Mouse (Mus musculus) liver, embryonic 13.5 days (tissue): Measurements from ENCODE around the gene Apcs. TPM values are rescaled to one million over a fixed set of nuclear protein-coding genes. Genes with fewer than 3 reads are reported as not detected.
A peak's percentile ranks its signal among the peaks of the same experiment; 100 is the strongest.

ENCODE experiments used
- ATAC-seq: fragments of 200-750 bp; cut with Nextera tagmentation; 2 replicates; pipeline ENCODE4 v1.8.0; 2017; ENCODE audit warnings: low read depth, mild to moderate bottlenecking, moderate number of reproducible peaks, moderate library complexity
- DNase-seq: peaks from one replicate; pipeline ENCODE4 v3.0.0; 2022
- H3K27ac ChIP-seq: fragments of 300-500 bp; sonication (generic); 2 replicates; pipeline ENCODE4 v1.5.1; 2015; ENCODE audit warnings: moderate library complexity, mild to moderate bottlenecking, inconsistent platforms
- H3K27me3 ChIP-seq: fragments of 300-500 bp; sonication (generic); 2 replicates; pipeline ENCODE4 v1.6.1; 2015; ENCODE audit warnings: mild to moderate bottlenecking, inconsistent platforms
- H3K36me3 ChIP-seq: fragments of 300-500 bp; sonication (generic); 2 replicates; pipeline ENCODE4 v1.6.1; 2015; ENCODE audit warnings: mild to moderate bottlenecking, inconsistent platforms
- H3K4me1 ChIP-seq: fragments of 300-500 bp; sonication (generic); replicated peaks from 2 replicates; pipeline ENCODE4 v1.6.1; 2015; ENCODE audit warnings: inconsistent platforms
- H3K4me2 ChIP-seq: fragments of 300-500 bp; sonication (generic); 2 replicates; pipeline ENCODE4 v1.6.1; 2015; ENCODE audit warnings: inconsistent platforms, mild to moderate bottlenecking, moderate library complexity
- H3K4me3 ChIP-seq: fragments of 300-500 bp; sonication (generic); replicated peaks from 2 replicates; pipeline ENCODE4 v1.5.1; 2015; ENCODE audit warnings: mild to moderate bottlenecking, inconsistent platforms
- H3K9ac ChIP-seq: fragments of 300-500 bp; sonication (generic); 2 replicates; pipeline ENCODE4 v1.6.1; 2015; ENCODE audit warnings: mild to moderate bottlenecking, inconsistent platforms
- H3K9me3 ChIP-seq: fragments of 300-500 bp; sonication (generic); replicated peaks from 2 replicates; pipeline ENCODE4 v1.6.1; 2016; ENCODE audit warnings: inconsistent platforms
- WGBS: fragments of 180-500 bp; shearing (Covaris S2); methylation state at CpG from one replicate; pipeline ENCODE4 v1.1.7; 2015; ENCODE audit not compliant: insufficient replicate concordance; 5-methylcytosine and 5-hydroxymethylcytosine counted together
- polyA plus RNA-seq: library from polyadenylated mRNA; unstranded; fragments of >200 nt; fragmentation: Nextera tagmentation; extraction: Ambion mirVana; gene quantifications from 2 replicates; pipeline ENCODE4 v1.2.1, GENCODE M21; 2015

Gene Apcs
- 16.0 and 17.6 TPM in 2 replicates for polyA plus RNA-seq

DNA sequence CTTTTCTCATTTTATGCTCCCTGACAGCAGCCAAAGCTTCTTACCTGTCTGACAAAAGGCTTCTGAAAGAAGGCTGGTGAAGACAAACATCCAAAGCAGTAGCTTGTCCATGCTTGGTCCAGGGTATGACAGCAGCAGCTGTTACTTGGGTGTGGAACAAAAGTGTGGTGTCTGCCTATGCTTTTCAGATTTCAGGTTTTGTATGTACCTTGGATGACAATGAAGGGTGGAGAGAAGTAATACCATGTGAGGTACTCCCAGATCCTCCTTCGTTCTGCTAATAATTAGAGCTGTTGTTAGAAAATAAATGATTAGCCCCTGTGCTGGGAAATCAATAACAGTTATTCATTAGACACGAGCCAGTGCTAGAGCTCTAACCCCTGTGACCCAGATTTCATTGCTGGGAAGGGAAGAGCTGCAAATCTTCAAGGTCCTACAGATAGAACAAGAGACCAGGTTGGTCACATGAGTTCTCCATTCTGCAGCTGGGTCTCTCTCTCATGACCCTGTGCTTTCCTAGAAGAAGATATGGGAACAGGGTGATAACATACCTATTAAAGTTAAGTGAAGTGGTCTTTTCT lies at the start of gene Apcs:
Gene Apcs (minus strand): TSS at position 265 of the 581 bp plus-strand sequence.
- DNase-seq (no peak), ATAC-seq (peak; percentile 57; the same call in 1 of the 2 replicates)
- WGBS: 29% methylated on average over 2 of the region's 2 CpGs
- H3K4me2 ChIP-seq: no peak within 1 kb of the TSS
- H3K4me1 ChIP-seq: no peaks in the 10 kb centered on the region
- H3K36me3 ChIP-seq: no peaks in the 10 kb centered on the region
- no peak within 1 kb of the TSS for H3K4me3 ChIP-seq
- no peak within 1 kb of the TSS for H3K9ac ChIP-seq
- no peak within 1 kb of the TSS for H3K27ac ChIP-seq
- no peaks in the 10 kb centered on the region for H3K27me3 ChIP-seq
- H3K9me3 ChIP-seq: no peaks in the 10 kb centered on the region

DNA sequence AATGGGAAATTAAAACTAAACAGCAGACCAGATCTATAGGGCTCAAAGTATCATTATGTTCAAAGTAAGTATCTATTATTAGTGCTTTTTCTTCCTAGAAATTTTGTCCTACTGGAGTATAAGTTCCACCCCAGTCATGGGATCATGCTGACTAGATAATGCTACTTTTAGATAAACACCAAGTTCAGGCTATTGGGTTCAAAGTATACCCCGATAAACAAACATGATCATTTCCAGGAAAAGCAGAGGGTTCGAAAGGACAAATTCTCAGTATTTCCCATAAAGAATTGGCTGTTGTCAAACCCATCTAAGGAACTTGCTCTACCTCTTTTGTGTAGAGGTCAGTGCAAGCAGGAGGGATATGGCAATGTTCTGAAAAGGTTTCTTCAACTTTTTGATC lies 37.4 kb upstream of the Apcs start:
- no peaks in the 10 kb centered on the region for H3K36me3 ChIP-seq
- WGBS: 56% methylated on average over 2 of the region's 2 CpGs
- H3K9me3 ChIP-seq: no peaks in the 10 kb centered on the region
- H3K4me2 ChIP-seq: no peak overlapping the region
- no peaks in the 10 kb centered on the region for H3K27me3 ChIP-seq
- no peak overlapping the region for H3K27ac ChIP-seq
- no peak for DNase-seq
- H3K4me3 ChIP-seq: no peak overlapping the region
- H3K9ac ChIP-seq: no peak overlapping the region
- H3K4me1 ChIP-seq: no peaks in the 10 kb centered on the region
- no peak for ATAC-seq

DNA sequence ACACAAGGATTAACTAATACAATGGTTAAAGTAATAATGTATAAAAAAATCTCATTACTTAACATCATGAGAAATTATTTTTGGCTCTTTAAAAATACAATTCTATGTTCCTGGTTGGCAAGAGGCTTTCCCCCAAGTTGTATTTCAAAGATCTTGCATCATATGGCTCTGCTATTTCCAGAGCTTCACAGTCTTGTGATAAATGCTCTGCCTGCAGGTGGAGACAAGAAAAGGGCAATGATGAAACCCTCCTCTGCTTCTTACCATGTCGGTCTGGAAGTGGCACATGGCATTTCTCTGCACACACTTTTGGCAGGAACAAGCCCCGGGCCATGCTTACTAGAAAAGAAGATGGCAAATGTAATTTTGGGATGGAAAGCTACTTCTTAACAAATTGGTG lies 23.6 kb upstream of the Apcs start:
- Histone ChIP-seq H3K9me3 (no peaks in the 10 kb centered on the region), H3K27ac (no peak overlapping the region), H3K9ac (no peak overlapping the region), H3K4me1 (no peaks in the 10 kb centered on the region), H3K4me3 (no peak overlapping the region), H3K4me2 (no peak overlapping the region), H3K36me3 (no peaks in the 10 kb centered on the region), H3K27me3 (no peaks in the 10 kb centered on the region)
- no peak for ATAC-seq
- DNase-seq: no peak
- 55% methylated on average over 2 of the region's 2 CpGs for WGBS

DNA sequence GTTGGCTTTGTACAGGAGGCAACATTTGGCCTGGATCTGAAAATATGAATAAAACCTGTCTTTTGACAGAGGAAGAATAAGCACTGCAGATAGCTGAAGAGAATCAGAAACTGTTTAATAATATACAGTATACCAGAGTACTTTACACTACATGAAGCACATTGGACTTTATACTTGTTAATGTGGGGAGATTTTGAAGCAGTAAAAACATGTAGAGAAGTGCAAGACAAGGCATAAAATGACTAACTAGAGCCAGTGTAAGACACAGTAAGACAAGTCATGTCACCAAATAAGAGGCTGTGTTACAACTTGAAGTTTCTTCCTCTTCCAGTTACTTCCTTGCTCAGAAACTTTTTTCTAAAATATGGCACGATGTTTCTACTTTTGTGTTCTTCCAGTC lies 22.3 kb upstream of the Apcs start:
- Histone ChIP-seq H3K27me3 (no peaks in the 10 kb centered on the region), H3K36me3 (no peaks in the 10 kb centered on the region), H3K9ac (no peak overlapping the region), H3K4me3 (no peak overlapping the region), H3K4me2 (no peak overlapping the region), H3K9me3 (0 out of 2 replicates have a peak, but pooled peaks cover under 1% of the 10 kb centered on the region), H3K27ac (no peak overlapping the region), H3K4me1 (no peaks in the 10 kb centered on the region)
- no peak for ATAC-seq
- no peak for DNase-seq
- 53% methylated on average over 1 of the region's 1 CpGs for WGBS

- Histone ChIP-seq H3K4me1 (no peaks in the 10 kb centered on the region), H3K4me2 (no peak overlapping the region), H3K36me3 (no peaks in the 10 kb centered on the region), H3K27ac (no peak overlapping the region), H3K27me3 (no peaks in the 10 kb centered on the region), H3K4me3 (no peak overlapping the region), H3K9ac (no peak overlapping the region), H3K9me3 (no peaks in the 10 kb centered on the region)
- DNase-seq (no peak), ATAC-seq (peak; percentile 23; the same call in 1 of the 2 replicates)
Measured at GRCm38 (mm10) chr1:172903313-172903712, 8.5 kb upstream of the Apcs start.

GRCm38 (mm10) chr1:172895435-172895834 lies 594 bp upstream of the Apcs start:
- no peak for ATAC-seq
- Histone ChIP-seq H3K4me1 (no peaks in the 10 kb centered on the region), H3K27ac (no peak overlapping the region)

DNA sequence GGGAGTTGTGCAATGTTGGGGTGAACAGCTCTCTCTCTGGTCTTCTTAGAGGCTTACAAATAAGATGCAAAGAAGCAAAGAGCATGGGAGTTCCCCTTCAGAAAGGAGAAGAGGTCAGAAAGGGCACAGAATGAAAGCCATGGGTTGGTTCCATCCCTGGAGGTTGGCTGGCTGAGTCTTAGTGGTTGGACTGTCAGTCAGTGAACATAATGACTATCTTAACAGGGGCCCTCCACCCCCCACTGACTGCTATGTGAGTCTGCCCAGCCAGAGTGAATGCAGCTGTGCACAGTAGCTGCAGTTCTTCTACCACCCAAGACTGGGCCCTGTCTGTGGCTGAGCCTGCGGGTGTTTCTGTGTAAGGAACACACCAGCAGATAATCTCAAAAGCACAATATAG lies 18.2 kb downstream of the Apcs start:
- Histone ChIP-seq H3K36me3 (no peaks in the 10 kb centered on the region), H3K27ac (no peak overlapping the region), H3K9me3 (no peaks in the 10 kb centered on the region), H3K4me3 (no peak overlapping the region), H3K4me1 (no peaks in the 10 kb centered on the region), H3K4me2 (no peak overlapping the region), H3K9ac (no peak overlapping the region), H3K27me3 (no peaks in the 10 kb centered on the region)
- DNase-seq: no peak
- WGBS: 81% methylated on average over 1 of the region's 1 CpGs
- no peak for ATAC-seq

More at GRCm38 (mm10) chr1:172895435-172895834, 594 bp upstream of the Apcs start:
- no peaks in the 10 kb centered on the region for H3K36me3 ChIP-seq
- no peaks in the 10 kb centered on the region for H3K9me3 ChIP-seq
- WGBS: 58% methylated on average over 2 of the region's 2 CpGs
- no peak overlapping the region for H3K9ac ChIP-seq
- H3K4me3 ChIP-seq: no peak overlapping the region
- DNase-seq: no peak
- H3K4me2 ChIP-seq: no peak overlapping the region
- H3K27me3 ChIP-seq: no peaks in the 10 kb centered on the region

GRCm38 (mm10) chr1:172875265-172875664 lies 19.6 kb downstream of the Apcs start:
- H3K9me3 ChIP-seq: no peaks in the 10 kb centered on the region
- no peak overlapping the region for H3K4me3 ChIP-seq
- H3K27ac ChIP-seq: no peak overlapping the region
- WGBS: 62% methylated on average over 4 of the region's 4 CpGs
- ATAC-seq: no peak
- no peaks in the 10 kb centered on the region for H3K27me3 ChIP-seq
- H3K4me1 ChIP-seq: no peaks in the 10 kb centered on the region
- DNase-seq: no peak
- H3K36me3 ChIP-seq: no peaks in the 10 kb centered on the region
- no peak overlapping the region for H3K4me2 ChIP-seq
- no peak overlapping the region for H3K9ac ChIP-seq

DNA sequence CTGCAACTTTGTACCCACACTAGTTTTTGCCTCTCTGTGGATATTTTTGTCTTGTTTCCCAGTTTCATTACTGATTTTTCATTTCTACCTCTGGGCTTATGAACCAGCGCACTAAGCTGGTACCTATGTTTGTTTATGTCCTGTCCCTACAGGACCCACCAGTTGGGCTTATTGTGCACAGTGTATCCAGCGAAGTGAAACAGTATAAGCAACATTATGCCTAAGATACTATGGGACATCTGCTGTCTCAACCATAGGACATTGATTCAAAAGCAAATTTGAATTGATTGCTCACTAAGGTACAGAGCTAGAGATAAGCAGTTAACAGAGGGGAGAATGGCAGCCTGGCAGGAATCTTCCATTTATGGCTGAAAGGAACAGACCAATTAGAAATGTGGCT lies 46.7 kb downstream of the Apcs start:
- 62% methylated on average over 2 of the region's 2 CpGs for WGBS
- ATAC-seq: no peak
- DNase-seq: no peak

GRCm38 (mm10) chr1:172847044-172847761 lies 47.6 kb downstream of the Apcs start:
- DNase-seq (no peak), ATAC-seq (no peak)
- Histone ChIP-seq H3K4me2 (no peak overlapping the region), H3K9ac (no peak overlapping the region), H3K4me3 (no peak overlapping the region), H3K27ac (no peak overlapping the region), H3K36me3 (no peaks in the 10 kb centered on the region), H3K27me3 (no peaks in the 10 kb centered on the region), H3K4me1 (no peaks in the 10 kb centered on the region), H3K9me3 (no peaks in the 10 kb centered on the region)
- WGBS: 46% methylated on average over 2 of the region's 2 CpGs

More for the DNA sequence above, 46.7 kb downstream of the Apcs start:
- Histone ChIP-seq H3K9ac (no peak overlapping the region), H3K27ac (no peak overlapping the region), H3K4me3 (no peak overlapping the region), H3K27me3 (no peaks in the 10 kb centered on the region), H3K4me1 (no peaks in the 10 kb centered on the region), H3K36me3 (no peaks in the 10 kb centered on the region), H3K4me2 (no peak overlapping the region), H3K9me3 (no peaks in the 10 kb centered on the region)
